20 mouse cellular contexts compared by ENCODE assay signal in genomic region chr1:33657574-33658149, GRCm38 (mm10). TPM values are rescaled to one million over a fixed set of nuclear protein-coding genes. Genes with fewer than 3 reads are reported as not detected.
DNase-seq lines count a peak whose midpoint lies in the region; ATAC-seq and TF ChIP-seq lines count a peak whose summit lies in the region.
"Had no signal": no experiment of that assay in that cellular context is flagged by ENCODE, and none has a peak within 500 bp of the region (broad histone marks: within the 10 kb centered on the region; RNA-seq: fewer than 3 reads in every experiment).

No protein-coding gene starts in this region.

- no peaks in the 10 kb centered on the region for H3K79me3 ChIP-seq in C2C12 (ENCODE audit: low read depth)

- no peak for DNase-seq in kidney, adult 9 months
- DNase-seq in lung, embryonic 14.5 days = no peak
- peak; percentile 26 to 67 for DNase-seq in lung, postnatal 4 days
- no peak for DNase-seq in thymus, postnatal 14 days
- no peak for DNase-seq in thymus, postnatal 25 days
- DNase-seq: adrenal gland, postnatal 10 days; cerebellum, adult 2 months; heart, postnatal 4 days; kidney, adult 2 months; right cerebral cortex, postnatal 14 days had no signal

- TF ChIP-seq CTCF in C2C12 (IDR thresholded peaks at IDR 0.05; ENCODE audit: control insufficient read depth, insufficient read depth, insufficient read length) = no peak
- no peak for TF ChIP-seq CTCF in lung, embryonic 14.5 days (IDR thresholded peaks at IDR 0.05; ENCODE audit: low read depth)

- H3K9me3 ChIP-seq in kidney, embryonic 15.5 days (replicated peaks) = no peaks in the 10 kb centered on the region
- H3K9me3 ChIP-seq in lung, embryonic 14.5 days (ENCODE audit: low read depth, low read length) = no peaks in the 10 kb centered on the region
- H3K9me3 ChIP-seq: forebrain, embryonic 15.5 days; limb, embryonic 12.5 days; megakaryocyte, embryonic 14.5 days had no signal

- H3K4me2 ChIP-seq in kidney, embryonic 15.5 days = no peak overlapping the region
- H3K4me2 ChIP-seq in lung, embryonic 14.5 days = no peak overlapping the region
- H3K4me2 ChIP-seq: forebrain, embryonic 15.5 days; limb, embryonic 12.5 days had no signal

- 0 out of 2 replicates have a peak, but pooled peaks cover 6% of the 10 kb centered on the region for H3K4me1 ChIP-seq in kidney, embryonic 15.5 days
- no peaks in the 10 kb centered on the region for H3K4me1 ChIP-seq in lung, embryonic 14.5 days (ENCODE audit: insufficient read depth)
- H3K4me1 ChIP-seq: forebrain, embryonic 15.5 days; limb, embryonic 12.5 days; megakaryocyte, embryonic 14.5 days had no signal

- no peaks in the 10 kb centered on the region for H3K27me3 ChIP-seq in kidney, embryonic 15.5 days
- H3K27me3 ChIP-seq in C2C12 (ENCODE audit: control insufficient read depth, insufficient read depth, insufficient read length) = no peaks in the 10 kb centered on the region
- H3K27me3 ChIP-seq in lung, embryonic 14.5 days (ENCODE audit: insufficient read depth, low read length) = no peaks in the 10 kb centered on the region
- H3K27me3 ChIP-seq: forebrain, embryonic 15.5 days; limb, embryonic 12.5 days; megakaryocyte, embryonic 14.5 days had no signal

- ATAC-seq in kidney, embryonic 15.5 days (replicated peaks; ENCODE audit: low FRiP score) = peak; percentile 71
- peak; percentile 49; the same call in 1 of the 2 replicates for ATAC-seq in lung, embryonic 14.5 days (ENCODE audit: insufficient read depth)
- no peak for ATAC-seq in inflammation-experienced regulatory T-cells, adult 6 months
- ATAC-seq: forebrain, embryonic 15.5 days; hindbrain, postnatal 0 days; midbrain, embryonic 16.5 days had no signal

- H3K4me3 ChIP-seq in kidney, embryonic 15.5 days (replicated peaks) = no peak overlapping the region
- no peak overlapping the region for H3K4me3 ChIP-seq in C2C12 (ENCODE audit: insufficient read depth, poor library complexity, severe bottlenecking)
- no peak overlapping the region for H3K4me3 ChIP-seq in lung, embryonic 14.5 days (ENCODE audit: low read depth, low read length)
- H3K4me3 ChIP-seq: forebrain, embryonic 15.5 days; left cerebral cortex, adult 2 months; limb, embryonic 12.5 days; megakaryocyte, embryonic 14.5 days had no signal

- H3K79me2 ChIP-seq in C2C12 (ENCODE audit: control insufficient read depth, insufficient read depth) = no peaks in the 10 kb centered on the region

- H3K36me3 ChIP-seq in kidney, embryonic 15.5 days = peaks cover 42% of the 10 kb centered on the region
- peaks cover 28% of the 10 kb centered on the region for H3K36me3 ChIP-seq in C2C12 (ENCODE audit: control insufficient read depth, insufficient read depth)
- H3K36me3 ChIP-seq in lung, embryonic 14.5 days (ENCODE audit: insufficient read depth) = peaks cover 43% of the 10 kb centered on the region

- no peak overlapping the region for H3K9ac ChIP-seq in kidney, embryonic 15.5 days
- no peak overlapping the region for H3K9ac ChIP-seq in lung, embryonic 14.5 days
- H3K9ac ChIP-seq: forebrain, embryonic 15.5 days; limb, embryonic 12.5 days; liver, embryonic 14.5 days had no signal

- 57% methylated on average over 12 of the region's 12 CpGs for WGBS in kidney, embryonic 15.5 days
- 70% methylated on average over 12 of the region's 12 CpGs for WGBS in lung, embryonic 14.5 days

- peak overlapping the region; percentile 80 for H3K27ac ChIP-seq in kidney, embryonic 15.5 days
- H3K27ac ChIP-seq in lung, embryonic 14.5 days (ENCODE audit: low read depth) = no peak overlapping the region
- H3K27ac ChIP-seq: forebrain, embryonic 15.5 days; hindbrain, postnatal 0 days; left cerebral cortex, adult 2 months; limb, embryonic 12.5 days; liver, embryonic 14.5 days had no signal

- H3ac ChIP-seq in C2C12 (ENCODE audit: control insufficient read depth, insufficient read length, low read depth) = no peak overlapping the region

TF ChIP-seq in C2C12, 6 proteins besides CTCF, POLR2A, EP300 and RAD21:
- TF ChIP-seq MAX (IDR thresholded peaks at IDR 0.05) (no peak), MYOG (IDR thresholded peaks at IDR 0.05; ENCODE audit: control insufficient read depth, extremely low read depth, insufficient read length) (no peak), FOSL1 (IDR thresholded peaks at IDR 0.05; ENCODE audit: insufficient read depth, low read length, poor library complexity, severe bottlenecking) (peak; percentile 16), USF1 (IDR thresholded peaks at IDR 0.05; ENCODE audit: low read depth) (peak; percentile 87), CEBPB (IDR thresholded peaks at IDR 0.05; ENCODE audit: low read depth) (no peak)

RNA-seq across cellular contexts. Expression of gene Prim2, which starts 11.9 kb away (rescaled TPM):
- 37.1 and 39.1 TPM in 2 replicates for polyA plus RNA-seq in kidney, embryonic 15.5 days (2015; fragmentation: Nextera tagmentation; extraction: Ambion mirVana)
- 22.5 TPM for polyA plus RNA-seq in C2C12 (2012; fragmentation: generic; extraction: Trizol)
- 42.2 and 46.8 TPM in 2 replicates for polyA plus RNA-seq in lung, embryonic 14.5 days (2014; fragmentation: Nextera tagmentation; extraction: Ambion mirVana)
- polyA plus RNA-seq in inflammation-experienced regulatory T-cells, adult 6 months (2017; shearing (Covaris generic)) = 10 to 100 TPM; 19.3 to 43.6 (median 26.0) TPM

Comparison
In these comparisons a context has a peak if more than half of its experiments do, and no peak if none do; other contexts are left out.
1. DNase-seq: peak in lung, postnatal 4 days (2 of 2); none in kidney, adult 9 months (single experiment), lung, embryonic 14.5 days (single experiment), thymus, postnatal 14 days (single experiment) and thymus, postnatal 25 days (single experiment).